Mouse (Mus musculus) C2C12 (cell line): Measurements from ENCODE around the gene Unc13d.

Experiments used
- CTCF ChIP-seq: IDR thresholded peaks from one replicate; pipeline ENCODE4 v1.5.1; 2011; ENCODE audit not compliant: control insufficient read depth, insufficient read depth, insufficient read length
- MAX ChIP-seq: IDR thresholded peaks from one replicate; pipeline ENCODE4 v1.6.1; 2011; ENCODE audit warnings: mild to moderate bottlenecking, control low read depth
- USF1 ChIP-seq: IDR thresholded peaks from one replicate; pipeline ENCODE4 v1.6.1; 2011; ENCODE audit warnings: low read depth, mild to moderate bottlenecking, control low read depth, moderate library complexity

- TF ChIP-seq CTCF (no peak), USF1 (no peak), MAX (no peak)
These were observed 43.2 kb downstream of the Unc13d start for GRCm38 (mm10) chr11:116034584-116034983.
